Mouse (Mus musculus) limb, embryonic 15.5 days (tissue): Measurements from ENCODE around the gene Ntmt1. TPM values are rescaled to one million over a fixed set of nuclear protein-coding genes. Genes with fewer than 3 reads are reported as not detected.

Experiments
- ATAC-seq: fragments of 200-750 bp; cut with Nextera tagmentation; 2 replicates; pipeline ENCODE4 v1.8.0; 2017; ENCODE audit warnings: low read depth, moderate TSS enrichment; ENCODE audit not compliant: insufficient number of reproducible peaks, low FRiP score, low TSS enrichment
- H3K27ac ChIP-seq: fragments of 300-500 bp; sonication (generic); 2 replicates; pipeline ENCODE4 v1.5.1; 2015; ENCODE audit warnings: moderate library complexity, mild to moderate bottlenecking, inconsistent platforms
- H3K27me3 ChIP-seq: fragments of 300-500 bp; sonication (generic); 2 replicates; pipeline ENCODE4 v1.6.1; 2015; ENCODE audit warnings: inconsistent platforms
- H3K36me3 ChIP-seq: fragments of 300-500 bp; sonication (generic); 2 replicates; pipeline ENCODE4 v1.6.1; 2015; ENCODE audit warnings: inconsistent platforms
- H3K4me1 ChIP-seq: fragments of 300-500 bp; sonication (generic); 2 replicates; pipeline ENCODE4 v1.6.1; 2015; ENCODE audit warnings: inconsistent platforms
- H3K4me2 ChIP-seq: fragments of 300-500 bp; sonication (generic); 2 replicates; pipeline ENCODE4 v1.6.1; 2015; ENCODE audit warnings: mild to moderate bottlenecking, inconsistent platforms
- H3K4me3 ChIP-seq: fragments of 300-500 bp; sonication (generic); 2 replicates; pipeline ENCODE4 v1.5.1; 2015; ENCODE audit warnings: mild to moderate bottlenecking, inconsistent platforms
- H3K9ac ChIP-seq: fragments of 300-500 bp; sonication (generic); 2 replicates; pipeline ENCODE4 v1.6.1; 2015; ENCODE audit warnings: inconsistent platforms
- H3K9me3 ChIP-seq: fragments of 300-500 bp; sonication (generic); 2 replicates; pipeline ENCODE4 v1.6.1; 2016; ENCODE audit warnings: inconsistent platforms
- WGBS: fragments of 180-500 bp; shearing (Covaris S2); methylation state at CpG from one replicate; pipeline ENCODE4 v1.1.7; 2015; 5-methylcytosine and 5-hydroxymethylcytosine counted together
- polyA plus RNA-seq: library from polyadenylated mRNA; unstranded; fragments of >200 nt; fragmentation: Nextera tagmentation; extraction: Ambion mirVana; gene quantifications from 2 replicates; pipeline ENCODE4 v1.2.1, GENCODE M21; 2015

Gene Ntmt1
- 86.3 and 89.5 TPM in 2 replicates for polyA plus RNA-seq

- peaks cover 7% of the 10 kb centered on the region; the same call in 1 of the 2 replicates for H3K27me3 ChIP-seq
- no peaks in the 10 kb centered on the region for H3K9me3 ChIP-seq
- H3K9ac ChIP-seq = peak within 1 kb of the TSS; percentile 69
- ATAC-seq = peak; percentile 99
- H3K4me3 ChIP-seq = peak within 1 kb of the TSS; percentile 63
- peaks cover 22% of the 10 kb centered on the region for H3K4me1 ChIP-seq
- H3K36me3 ChIP-seq = peaks cover 11% of the 10 kb centered on the region; the same call in 1 of the 2 replicates
- H3K4me2 ChIP-seq = peak within 1 kb of the TSS; percentile 68
- peak within 1 kb of the TSS; percentile 80 for H3K27ac ChIP-seq
- under 1% methylated on average over 44 of the region's 44 CpGs for WGBS
These were observed at the start of gene Ntmt1 for GRCm38 (mm10) chr2:30807648-30808295. TSS of gene Ntmt1 (plus strand) at chr2:30807826.

- Histone ChIP-seq H3K36me3 (no peaks in the 10 kb centered on the region), H3K27ac (peak overlapping the region; percentile 87), H3K4me2 (peak overlapping the region; percentile 19), H3K27me3 (no peaks in the 10 kb centered on the region), H3K9ac (no peak overlapping the region), H3K4me3 (no peak overlapping the region), H3K4me1 (peaks cover 36% of the 10 kb centered on the region), H3K9me3 (no peaks in the 10 kb centered on the region)
- peak; percentile 86 for ATAC-seq
- 3% methylated on average over 17 of the region's 17 CpGs for WGBS
These were observed 49.1 kb upstream of the Ntmt1 start for GRCm38 (mm10) chr2:30758341-30759087.

GRCm38 (mm10) chr2:30759088-30759374 lies 48.6 kb upstream of the Ntmt1 start:
- 0 out of 2 replicates have a peak overlapping the region, but pooled peaks have one; percentile 19 for H3K4me2 ChIP-seq
- WGBS = 39% methylated on average over 4 of the region's 4 CpGs
- H3K27ac ChIP-seq = peak overlapping the region; percentile 87
- no peak overlapping the region for H3K9ac ChIP-seq
- H3K4me1 ChIP-seq = peaks cover 34% of the 10 kb centered on the region
- no peak overlapping the region for H3K4me3 ChIP-seq
- H3K36me3 ChIP-seq = no peaks in the 10 kb centered on the region
- no peaks in the 10 kb centered on the region for H3K9me3 ChIP-seq
- no peaks in the 10 kb centered on the region for H3K27me3 ChIP-seq
- ATAC-seq = no peak

- Histone ChIP-seq H3K36me3 (no peaks in the 10 kb centered on the region), H3K4me1 (peaks cover 34% of the 10 kb centered on the region), H3K27me3 (no peaks in the 10 kb centered on the region), H3K27ac (peak overlapping the region; percentile 87), H3K4me3 (no peak overlapping the region), H3K4me2 (no peak overlapping the region), H3K9me3 (no peaks in the 10 kb centered on the region), H3K9ac (no peak overlapping the region)
- no peak for ATAC-seq
- 74% methylated on average over 4 of the region's 4 CpGs for WGBS
These were observed 48.2 kb upstream of the Ntmt1 start for GRCm38 (mm10) chr2:30759442-30759841.

GRCm38 (mm10) chr2:30759858-30760547 lies 47.6 kb upstream of the Ntmt1 start:
- Histone ChIP-seq H3K4me1 (peaks cover 34% of the 10 kb centered on the region), H3K27ac (peak overlapping the region; percentile 87), H3K27me3 (no peaks in the 10 kb centered on the region), H3K4me2 (no peak overlapping the region), H3K4me3 (no peak overlapping the region), H3K36me3 (no peaks in the 10 kb centered on the region), H3K9me3 (no peaks in the 10 kb centered on the region), H3K9ac (no peak overlapping the region)
- 64% methylated on average over 10 of the region's 10 CpGs for WGBS
- ATAC-seq = no peak

- Histone ChIP-seq H3K9ac (no peak overlapping the region), H3K4me3 (no peak overlapping the region), H3K36me3 (no peaks in the 10 kb centered on the region), H3K27me3 (no peaks in the 10 kb centered on the region), H3K9me3 (no peaks in the 10 kb centered on the region), H3K4me1 (peaks cover 34% of the 10 kb centered on the region), H3K27ac (no peak overlapping the region), H3K4me2 (no peak overlapping the region)
- 46% methylated on average over 6 of the region's 6 CpGs for WGBS
- ATAC-seq = no peak
These were observed 46.9 kb upstream of the Ntmt1 start for GRCm38 (mm10) chr2:30760706-30761105.

GRCm38 (mm10) chr2:30766446-30766845 lies 41.2 kb upstream of the Ntmt1 start:
- WGBS = 76% methylated on average over 5 of the region's 5 CpGs
- Histone ChIP-seq H3K9ac (no peak overlapping the region), H3K4me1 (peaks cover 10% of the 10 kb centered on the region), H3K27me3 (no peaks in the 10 kb centered on the region), H3K4me2 (no peak overlapping the region), H3K9me3 (no peaks in the 10 kb centered on the region), H3K27ac (no peak overlapping the region), H3K36me3 (no peaks in the 10 kb centered on the region), H3K4me3 (no peak overlapping the region)
- no peak for ATAC-seq

- ATAC-seq = no peak
- Histone ChIP-seq H3K4me3 (no peak overlapping the region), H3K36me3 (no peaks in the 10 kb centered on the region), H3K4me1 (peaks cover 22% of the 10 kb centered on the region), H3K27ac (no peak overlapping the region), H3K27me3 (no peaks in the 10 kb centered on the region), H3K9ac (no peak overlapping the region), H3K4me2 (no peak overlapping the region), H3K9me3 (no peaks in the 10 kb centered on the region)
- WGBS = 65% methylated on average over 7 of the region's 7 CpGs
These were observed 39.9 kb upstream of the Ntmt1 start for GRCm38 (mm10) chr2:30767626-30768240.

GRCm38 (mm10) chr2:30768529-30768928 lies 39.1 kb upstream of the Ntmt1 start:
- no peak for ATAC-seq
- H3K4me3 ChIP-seq = no peak overlapping the region

GRCm38 (mm10) chr2:30769187-30769586 lies 38.4 kb upstream of the Ntmt1 start:
- 61% methylated on average over 6 of the region's 6 CpGs for WGBS
- Histone ChIP-seq H3K4me2 (no peak overlapping the region), H3K36me3 (no peaks in the 10 kb centered on the region), H3K9ac (no peak overlapping the region), H3K9me3 (no peaks in the 10 kb centered on the region), H3K4me3 (no peak overlapping the region), H3K27me3 (no peaks in the 10 kb centered on the region), H3K4me1 (peaks cover 25% of the 10 kb centered on the region), H3K27ac (0 out of 2 replicates have a peak overlapping the region, but pooled peaks have one; percentile 7)
- no peak for ATAC-seq

More at GRCm38 (mm10) chr2:30768529-30768928, 39.1 kb upstream of the Ntmt1 start:
- Histone ChIP-seq H3K27me3 (no peaks in the 10 kb centered on the region), H3K4me1 (peaks cover 25% of the 10 kb centered on the region), H3K4me2 (no peak overlapping the region), H3K36me3 (no peaks in the 10 kb centered on the region), H3K9ac (no peak overlapping the region), H3K27ac (no peak overlapping the region), H3K9me3 (no peaks in the 10 kb centered on the region)
- WGBS = 79% methylated on average over 5 of the region's 5 CpGs

- Histone ChIP-seq H3K36me3 (no peaks in the 10 kb centered on the region), H3K27me3 (no peaks in the 10 kb centered on the region), H3K27ac (peak overlapping the region; percentile 70), H3K9me3 (no peaks in the 10 kb centered on the region), H3K4me2 (peak overlapping the region; percentile 98), H3K4me3 (peak overlapping the region; percentile 50), H3K9ac (peak overlapping the region; percentile 51), H3K4me1 (peaks cover 25% of the 10 kb centered on the region)
- WGBS = 1% methylated on average over 42 of the region's 51 CpGs
- no peak for ATAC-seq
These were observed 36.2 kb upstream of the Ntmt1 start for GRCm38 (mm10) chr2:30771368-30771805.
